In genomic region chr2:160860363-160860762, GRCm38 (mm10) we compare ENCODE assay signal across 34 mouse cellular contexts. TPM values are rescaled to one million over a fixed set of nuclear protein-coding genes. Genes with fewer than 3 reads are reported as not detected.
DNase-seq lines count a peak whose midpoint lies in the region; ATAC-seq lines count a peak whose summit lies in the region.
"Had no signal": no experiment of that assay in that cellular context is flagged by ENCODE, and none has a peak within 500 bp of the region (broad histone marks: within the 10 kb centered on the region; RNA-seq: fewer than 3 reads in every experiment).

No protein-coding gene starts in this region.

- H3K9me3 ChIP-seq in heart, embryonic 11.5 days (replicated peaks; ENCODE audit: control insufficient read depth, low read length), result no peaks in the 10 kb centered on the region
- H3K9me3 ChIP-seq: heart, embryonic 12.5 days; kidney, embryonic 15.5 days; neural tube, embryonic 12.5 days had no signal

- H3K36me3 ChIP-seq in heart, embryonic 11.5 days (ENCODE audit: control insufficient read depth, insufficient read depth, low read length), result no peaks in the 10 kb centered on the region
- H3K36me3 ChIP-seq: heart, embryonic 12.5 days; kidney, embryonic 15.5 days; neural tube, embryonic 12.5 days had no signal

- 54% methylated on average over 1 of the region's 1 CpGs for WGBS in heart, embryonic 11.5 days (ENCODE audit: insufficient replicate concordance)

- no peak overlapping the region for H3K27ac ChIP-seq in heart, embryonic 11.5 days (ENCODE audit: low read depth, low read length)
- H3K27ac ChIP-seq: hindbrain, embryonic 14.5 days; kidney, embryonic 15.5 days; macrophage; neural tube, embryonic 12.5 days had no signal

- H3K9ac ChIP-seq in heart, embryonic 11.5 days (ENCODE audit: low read depth, low read length), result no peak overlapping the region
- H3K9ac ChIP-seq: heart, embryonic 12.5 days; hindbrain, embryonic 14.5 days; kidney, embryonic 15.5 days; neural tube, embryonic 12.5 days had no signal

- peak; percentile 89 for DNase-seq in heart, adult 11 months
- DNase-seq in 416B (ENCODE audit: low read depth), result peak; percentile 82
- DNase-seq: adrenal gland, adult 2 months; cerebellum, adult 9-10 months; cerebellum, postnatal 36 days; gastrocnemius, postnatal 10 days; heart, adult 18-20 months; heart, postnatal 4 days; kidney, postnatal 25 days; liver; lung, adult 18-20 months; right cerebral cortex, adult 18-20 months; right cerebral cortex, postnatal 4 days; thymus, postnatal 14 days had no signal

- no peaks in the 10 kb centered on the region for H3K27me3 ChIP-seq in heart, embryonic 11.5 days (ENCODE audit: control insufficient read depth, insufficient read depth, low read length)
- H3K27me3 ChIP-seq: heart, embryonic 12.5 days; kidney, embryonic 15.5 days; neural tube, embryonic 12.5 days had no signal

- no peak overlapping the region for H3K4me3 ChIP-seq in heart, embryonic 11.5 days (ENCODE audit: low read depth, low read length)
- H3K4me3 ChIP-seq: erythroblast, embryonic 14.5 days; heart, embryonic 12.5 days; kidney, embryonic 15.5 days; myocyte; neural tube, embryonic 12.5 days had no signal

- no peak overlapping the region for H3K4me2 ChIP-seq in heart, embryonic 11.5 days
- H3K4me2 ChIP-seq: heart, embryonic 12.5 days; hindbrain, embryonic 14.5 days; kidney, embryonic 15.5 days; midbrain, embryonic 11.5 days; neural tube, embryonic 12.5 days had no signal

- H3K4me1 ChIP-seq in heart, embryonic 11.5 days (ENCODE audit: control insufficient read depth, insufficient read depth, low read length), result no peaks in the 10 kb centered on the region
- H3K4me1 ChIP-seq: kidney, embryonic 15.5 days; neural tube, embryonic 12.5 days had no signal

- ATAC-seq in heart, embryonic 11.5 days (replicated peaks; ENCODE audit: insufficient number of reproducible peaks, low FRiP score, low TSS enrichment), result no peak
- peak; percentile 97 for ATAC-seq in common myeloid progenitor, adult 5-6 weeks (replicated peaks; ENCODE audit: low read depth, poor library complexity, severe bottlenecking)
- peak; percentile 69 for ATAC-seq in megakaryocyte progenitor cell, adult 5-6 weeks (replicated peaks; ENCODE audit: poor library complexity)
- ATAC-seq in frontal cortex, adult (ENCODE audit: low TSS enrichment), result no peak
- ATAC-seq in monocyte, adult 5-6 weeks (replicated peaks; ENCODE audit: insufficient number of reproducible peaks, low FRiP score, low TSS enrichment, poor library complexity, severe bottlenecking), result no peak
- ATAC-seq: activated CD4-positive, CD25-positive, alpha-beta regulatory T cell, adult 4 months; forebrain, embryonic 16.5 days; intestine, postnatal 0 days; lung, postnatal 0 days; midbrain, embryonic 16.5 days had no signal

RNA-seq across cellular contexts. Expression of gene Zhx3, which starts 12.4 kb away (rescaled TPM):
- polyA plus RNA-seq in heart, embryonic 11.5 days (2014; fragmentation: Nextera tagmentation; extraction: Ambion mirVana), result 5.1 and 6.2 TPM in 2 replicates
- total RNA-seq in common myeloid progenitor, adult 5-6 weeks (2017), result 4.1 and 4.5 TPM in 2 replicates
- total RNA-seq in megakaryocyte progenitor cell, adult 5-6 weeks (2015), result 5.9 and 7.3 TPM in 2 replicates
- 3.1 and 8.3 TPM in 2 replicates for total RNA-seq in megakaryocyte progenitor cell, adult 5-6 weeks (2017)
- 1.6 to 4.1 TPM (median 2.0 TPM) in 3 replicates for total RNA-seq in monocyte, adult 5-6 weeks (2017)

RNA-seq across cellular contexts. Expression of gene Lpin3, which starts 20.1 kb away (rescaled TPM):
- 0.83 and 1.1 TPM in 2 replicates for polyA plus RNA-seq in heart, embryonic 11.5 days (2014; fragmentation: Nextera tagmentation; extraction: Ambion mirVana)
- total RNA-seq in common myeloid progenitor, adult 5-6 weeks (2017), result not detected in 2 replicates
- total RNA-seq in megakaryocyte progenitor cell, adult 5-6 weeks (2015), result not detected in 2 replicates
- total RNA-seq in megakaryocyte progenitor cell, adult 5-6 weeks (2017), result not detected in 2 replicates
- not detected in 3 replicates for total RNA-seq in monocyte, adult 5-6 weeks (2017)
- polyA plus RNA-seq: erythroblast, embryonic 14.5 days; forebrain, embryonic 16.5 days; macrophage had no signal

RNA-seq across cellular contexts. Expression of gene Emilin3, which starts 51.8 kb away (rescaled TPM):
- polyA plus RNA-seq in heart, embryonic 11.5 days (2014; fragmentation: Nextera tagmentation; extraction: Ambion mirVana), result 0.83 and 1.5 TPM in 2 replicates
- not detected in 2 replicates for total RNA-seq in common myeloid progenitor, adult 5-6 weeks (2017)
- total RNA-seq in megakaryocyte progenitor cell, adult 5-6 weeks (2015), result not detected in 2 replicates
- not detected in 2 replicates for total RNA-seq in megakaryocyte progenitor cell, adult 5-6 weeks (2017)
- total RNA-seq in monocyte, adult 5-6 weeks (2017), result not detected in 3 replicates
- total RNA-seq: adrenal gland, adult 2 months; adrenal gland, postnatal 36 days had no signal
- polyA plus RNA-seq: activated CD4-positive, CD25-positive, alpha-beta regulatory T cell, adult 4 months; erythroblast, embryonic 14.5 days; macrophage; myocyte; spleen, adult 2 months had no signal

Comparison
In these comparisons a context has a peak if more than half of its experiments do, and no peak if none do; other contexts are left out.
1. ATAC-seq: peak in common myeloid progenitor, adult 5-6 weeks (single experiment) and megakaryocyte progenitor cell, adult 5-6 weeks (single experiment); none in heart, embryonic 11.5 days (single experiment), frontal cortex, adult (single experiment) and monocyte, adult 5-6 weeks (single experiment).